Mouse (Mus musculus) thymus, adult 2 months (tissue): Measurements from ENCODE around the gene 6030458C11Rik.

ENCODE experiments used
- CTCF ChIP-seq: fragments of 200-500 bp; IDR thresholded peaks from 2 replicates; pipeline ENCODE4 v1.5.1; 2012; ENCODE audit warnings: mild to moderate bottlenecking, control low read depth, low read length, moderate library complexity, borderline replicate concordance; ENCODE audit not compliant: control insufficient read depth, poor library complexity, insufficient read depth; ENCODE audit errors: extremely low read depth
- POLR2A ChIP-seq: fragments of 200-500 bp; IDR thresholded peaks from 2 replicates; pipeline ENCODE4 v1.6.1; 2012; ENCODE audit warnings: mild to moderate bottlenecking, low read length, control low read depth, moderate library complexity; ENCODE audit not compliant: control insufficient read depth, poor library complexity, insufficient read depth; ENCODE audit errors: extremely low read depth

GRCm38 (mm10) chr15:12865595-12866314 is 41.3 kb upstream of the 6030458C11Rik start:
- TF ChIP-seq CTCF, result no peak
- TF ChIP-seq POLR2A, result no peak
